Comparison of ENCODE assay signal across 8 mouse cellular contexts in genomic region chr10:43479436-43480157, GRCm38 (mm10). TPM values are rescaled to one million over a fixed set of nuclear protein-coding genes. Genes with fewer than 3 reads are reported as not detected.
A peak's percentile ranks its signal among the peaks of the same experiment; 100 is the strongest.
DNase-seq lines count a peak whose midpoint lies in the region; ATAC-seq and TF ChIP-seq lines count a peak whose summit lies in the region.

No protein-coding gene starts in this region.

- H3K4me3 ChIP-seq in erythroblast, embryonic 14.5 days (replicated peaks): peak overlapping the region; percentile 84
- H3K4me3 ChIP-seq in heart, embryonic 13.5 days: peak overlapping the region; percentile 88
- H3K4me3 ChIP-seq in liver, embryonic 14.5 days (ENCODE audit: insufficient read depth in 1 of 2, low read depth in 2 of 2, low read length in 2 of 2): peak overlapping the region; percentile 83 to 84
- H3K4me3 ChIP-seq in stomach, embryonic 15.5 days (replicated peaks): peak overlapping the region; percentile 86

- H3K36me3 ChIP-seq in erythroblast, embryonic 14.5 days (ENCODE audit: control insufficient read depth): no peaks in the 10 kb centered on the region
- no peaks in the 10 kb centered on the region for H3K36me3 ChIP-seq in heart, embryonic 13.5 days
- H3K36me3 ChIP-seq in liver, embryonic 14.5 days (replicated peaks; ENCODE audit: control insufficient read depth, insufficient read depth, low read depth): no peaks in the 10 kb centered on the region
- no peaks in the 10 kb centered on the region for H3K36me3 ChIP-seq in stomach, embryonic 15.5 days

- peak overlapping the region; percentile 83 for H3K4me2 ChIP-seq in heart, embryonic 13.5 days
- peak overlapping the region; percentile 93 for H3K4me2 ChIP-seq in liver, embryonic 14.5 days (ENCODE audit: low read depth)
- H3K4me2 ChIP-seq in stomach, embryonic 15.5 days: peak overlapping the region; percentile 78

- no peaks in the 10 kb centered on the region for H3K9me3 ChIP-seq in erythroblast, embryonic 14.5 days (ENCODE audit: control insufficient read depth, low read length)
- no peaks in the 10 kb centered on the region for H3K9me3 ChIP-seq in heart, embryonic 13.5 days
- no peaks in the 10 kb centered on the region for H3K9me3 ChIP-seq in liver, embryonic 14.5 days (ENCODE audit: control insufficient read depth, low read length)
- no peaks in the 10 kb centered on the region for H3K9me3 ChIP-seq in stomach, embryonic 15.5 days

- TF ChIP-seq CTCF in liver, embryonic 14.5 days (IDR thresholded peaks at IDR 0.05; ENCODE audit: low read depth): peak; percentile 52; the same call in 1 of the 2 replicates

- ATAC-seq in heart, embryonic 13.5 days (ENCODE audit: extremely low read depth, insufficient number of reproducible peaks, low FRiP score, low TSS enrichment): peak; percentile 83
- ATAC-seq in liver, embryonic 14.5 days (ENCODE audit: insufficient read depth): peak; percentile 86
- ATAC-seq in stomach, embryonic 15.5 days (ENCODE audit: insufficient read depth, low FRiP score, low read depth): peak; percentile 89

- peaks cover 17% of the 10 kb centered on the region for H3K27me3 ChIP-seq in erythroblast, embryonic 14.5 days (ENCODE audit: control insufficient read depth)
- H3K27me3 ChIP-seq in heart, embryonic 13.5 days (replicated peaks): no peaks in the 10 kb centered on the region
- H3K27me3 ChIP-seq in liver, embryonic 14.5 days (ENCODE audit: control insufficient read depth, insufficient read depth, low read length): no peaks in the 10 kb centered on the region
- no peaks in the 10 kb centered on the region for H3K27me3 ChIP-seq in stomach, embryonic 15.5 days (replicated peaks)

- DNase-seq in CD4-positive helper T cell, adult 2 months (ENCODE audit: low read depth, low spot score): peak; percentile 93
- DNase-seq in brain, embryonic 18.5 days (ENCODE audit: low read depth, low spot score): peak; percentile 51
- DNase-seq in kidney, postnatal 10 days: peak; percentile 92
- peak; percentile 73 to 75 (median 74) for DNase-seq in liver, embryonic 14.5 days (ENCODE audit: low read depth in 3 of 3, low spot score in 3 of 3)
- DNase-seq in neural tube, embryonic 10.5 days (ENCODE audit: extremely low spot score, low spot score): peak; percentile 84

- H3K9ac ChIP-seq in heart, embryonic 13.5 days: peak overlapping the region; percentile 98
- peak overlapping the region; percentile 70 for H3K9ac ChIP-seq in liver, embryonic 14.5 days (replicated peaks)
- H3K9ac ChIP-seq in stomach, embryonic 15.5 days: peak overlapping the region; percentile 80

- H3K27ac ChIP-seq in heart, embryonic 13.5 days (replicated peaks): peak overlapping the region; percentile 96
- H3K27ac ChIP-seq in liver, embryonic 14.5 days: peak overlapping the region; percentile 63
- H3K27ac ChIP-seq in stomach, embryonic 15.5 days: peak overlapping the region; percentile 97

- under 1% methylated on average over 85 of the region's 103 CpGs for WGBS in heart, embryonic 13.5 days
- WGBS in liver, embryonic 14.5 days (ENCODE audit: insufficient replicate concordance): 0% methylated on average over 74 of the region's 103 CpGs
- WGBS in stomach, embryonic 15.5 days: under 1% methylated on average over 65 of the region's 103 CpGs

- peaks cover 59% of the 10 kb centered on the region for H3K4me1 ChIP-seq in erythroblast, embryonic 14.5 days (ENCODE audit: control insufficient read depth)
- peaks cover 53% of the 10 kb centered on the region for H3K4me1 ChIP-seq in heart, embryonic 13.5 days
- H3K4me1 ChIP-seq in liver, embryonic 14.5 days (replicated peaks; ENCODE audit: control insufficient read depth in 2 of 2, insufficient read depth in 2 of 2, low read length in 1 of 2): peaks cover 14 to 31% of the 10 kb centered on the region in 2 experiments
- peaks cover 26% of the 10 kb centered on the region; the same call in 1 of the 2 replicates for H3K4me1 ChIP-seq in stomach, embryonic 15.5 days

- TF ChIP-seq EP300 in liver, embryonic 14.5 days (IDR thresholded peaks at IDR 0.05; ENCODE audit: low read depth): no peak

RNA-seq across cellular contexts. Expression of gene Bend3, which starts 1.0 kb away (rescaled TPM):
- polyA plus RNA-seq in erythroblast, embryonic 14.5 days (2012): 0.06 and 0.16 TPM in 2 replicates
- polyA plus RNA-seq in heart, embryonic 13.5 days (2015; fragmentation: Nextera tagmentation; extraction: Ambion mirVana): 2.5 and 2.8 TPM in 2 replicates
- 2.0 and 2.1 TPM in 2 replicates for polyA plus RNA-seq in liver, embryonic 14.5 days (2012; rRNA removed)
- 1.2 and 1.3 TPM in 2 replicates for polyA plus RNA-seq in liver, embryonic 14.5 days (2014; fragmentation: Nextera tagmentation; extraction: Ambion mirVana)
- polyA plus RNA-seq in stomach, embryonic 15.5 days (2015; fragmentation: Nextera tagmentation; extraction: Ambion mirVana): 3.2 and 4.0 TPM in 2 replicates

RNA-seq across cellular contexts. Expression of gene Gm9803, which starts 44.3 kb away (rescaled TPM):
- polyA plus RNA-seq in erythroblast, embryonic 14.5 days (2012): 0.57 and 1.1 TPM in 2 replicates
- polyA plus RNA-seq in heart, embryonic 13.5 days (2015; fragmentation: Nextera tagmentation; extraction: Ambion mirVana): 12.0 and 14.9 TPM in 2 replicates
- polyA plus RNA-seq in liver, embryonic 14.5 days (2012; rRNA removed): 12.3 and 14.7 TPM in 2 replicates
- 8.5 and 10.0 TPM in 2 replicates for polyA plus RNA-seq in liver, embryonic 14.5 days (2014; fragmentation: Nextera tagmentation; extraction: Ambion mirVana)
- 9.6 and 36.0 TPM in 2 replicates for polyA plus RNA-seq in stomach, embryonic 15.5 days (2015; fragmentation: Nextera tagmentation; extraction: Ambion mirVana)

Comparison
In these comparisons a context has a peak if more than half of its experiments do, and no peak if none do; other contexts are left out.
1. Peak in every context shown above with its lines: DNase-seq, ATAC-seq, H3K4me3 ChIP-seq and H3K27ac ChIP-seq.